Mouse (Mus musculus): Measurements from ENCODE around the gene Acacb. TPM values are rescaled to one million over a fixed set of nuclear protein-coding genes. Genes with fewer than 3 reads are reported as not detected.
A peak's percentile ranks its signal among the peaks of the same experiment; 100 is the strongest.

Acacb gene
- polyA plus RNA-seq, 1 experiment from 2014 or later = 1.8 TPM

DNA sequence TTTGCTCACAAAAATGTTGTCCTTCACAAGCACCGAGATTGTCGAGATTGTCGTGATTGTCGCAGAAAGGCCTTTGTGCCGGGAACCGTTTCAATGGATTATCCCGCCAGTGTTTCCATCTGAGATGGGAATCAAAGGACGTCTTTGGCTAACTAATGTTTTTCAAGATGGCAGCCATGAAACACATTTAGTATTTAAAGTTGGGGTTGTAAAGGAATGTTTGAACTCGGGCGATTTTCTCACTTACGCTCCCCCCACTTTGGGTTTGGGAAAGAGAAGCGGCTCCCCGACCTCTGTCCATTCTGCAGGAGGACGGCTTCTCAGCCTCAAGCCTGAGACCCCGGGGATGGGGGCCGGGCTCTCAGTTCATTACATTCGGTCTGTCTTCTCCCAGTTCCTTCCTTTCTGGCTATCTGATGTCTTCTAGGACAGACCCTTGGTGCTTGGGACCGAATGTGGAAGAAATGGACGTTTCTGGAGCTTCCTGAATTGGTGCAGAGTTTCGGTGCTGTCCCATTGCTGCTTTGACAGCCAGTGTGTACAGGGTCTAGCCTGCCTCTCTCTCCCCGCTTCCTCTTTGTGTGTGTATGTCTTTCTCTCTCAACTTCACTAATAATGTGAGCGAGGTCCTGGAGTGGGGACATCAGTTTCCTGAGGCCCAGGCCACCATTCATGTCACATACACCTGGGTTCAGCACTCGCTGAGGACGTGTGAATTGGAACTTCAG lies 153.7 kb downstream of the Acacb start:
- whole genome bisulfite sequencing = 41% methylated on average over 24 of the region's 24 CpGs
- Histone ChIP-seq H3K4me2 (replicated peaks) (peak overlapping the region; percentile 25), H3K9ac (no peak overlapping the region), H3K36me3 (no peaks in the 10 kb centered on the region), H3K4me1 (peaks cover 26% of the 10 kb centered on the region), H3K9me3 (no peaks in the 10 kb centered on the region), H3K27ac (no peak overlapping the region), H3K27me3 (replicated peaks) (peaks cover 69% of the 10 kb centered on the region), H3K4me3 (no peak overlapping the region)
- ATAC-seq (ENCODE audit: low FRiP score, low read depth) = no peak

Other genes starting within 250 kb of the Acacb start
- 259 and 292 TPM in 2 replicates for gene Coro1c, start 237.8 kb upstream of the Acacb start, polyA plus RNA-seq (2016; fragmentation: Nextera tagmentation; extraction: Ambion mirVana)
- gene Ssh1, start 152.6 kb upstream of the Acacb start, polyA plus RNA-seq (2016; fragmentation: Nextera tagmentation; extraction: Ambion mirVana) = 19.3 and 21.0 TPM in 2 replicates
- not detected in 2 replicates for gene Dao, start 142.8 kb upstream of the Acacb start, polyA plus RNA-seq (2016; fragmentation: Nextera tagmentation; extraction: Ambion mirVana)
- 15.5 and 18.4 TPM in 2 replicates for gene Usp30, start 81.1 kb upstream of the Acacb start, polyA plus RNA-seq (2016; fragmentation: Nextera tagmentation; extraction: Ambion mirVana)
- 59.8 and 63.9 TPM in 2 replicates for gene Svop, start 55.0 kb upstream of the Acacb start, polyA plus RNA-seq (2016; fragmentation: Nextera tagmentation; extraction: Ambion mirVana)
- gene Alkbh2, start 18.3 kb upstream of the Acacb start, polyA plus RNA-seq (2016; fragmentation: Nextera tagmentation; extraction: Ambion mirVana) = 10.7 and 10.9 TPM in 2 replicates
- gene Ung, start 16.1 kb upstream of the Acacb start, polyA plus RNA-seq (2016; fragmentation: Nextera tagmentation; extraction: Ambion mirVana) = 25.2 and 25.8 TPM in 2 replicates
- 0.62 and 1.2 TPM in 2 replicates for gene Foxn4, start 127.3 kb downstream of the Acacb start, polyA plus RNA-seq (2016; fragmentation: Nextera tagmentation; extraction: Ambion mirVana)
- gene Myo1h, start 142.6 kb downstream of the Acacb start, polyA plus RNA-seq (2016; fragmentation: Nextera tagmentation; extraction: Ambion mirVana) = 0.75 and 0.91 TPM in 2 replicates
- 93.2 and 99.8 TPM in 2 replicates for gene Kctd10, start 234.0 kb downstream of the Acacb start, polyA plus RNA-seq (2016; fragmentation: Nextera tagmentation; extraction: Ambion mirVana)
- gene Ube3b, start 234.1 kb downstream of the Acacb start, polyA plus RNA-seq (2016; fragmentation: Nextera tagmentation; extraction: Ambion mirVana) = 53.8 and 55.0 TPM in 2 replicates